Mouse (Mus musculus): ENCODE results near the gene Nxn. TPM values are rescaled to one million over a fixed set of nuclear protein-coding genes. Genes with fewer than 3 reads are reported as not detected.

Nxn gene
- total and polyA plus RNA-seq, 3 experiments = 10.0 to 19.1 (median 14.6) TPM

DNA sequence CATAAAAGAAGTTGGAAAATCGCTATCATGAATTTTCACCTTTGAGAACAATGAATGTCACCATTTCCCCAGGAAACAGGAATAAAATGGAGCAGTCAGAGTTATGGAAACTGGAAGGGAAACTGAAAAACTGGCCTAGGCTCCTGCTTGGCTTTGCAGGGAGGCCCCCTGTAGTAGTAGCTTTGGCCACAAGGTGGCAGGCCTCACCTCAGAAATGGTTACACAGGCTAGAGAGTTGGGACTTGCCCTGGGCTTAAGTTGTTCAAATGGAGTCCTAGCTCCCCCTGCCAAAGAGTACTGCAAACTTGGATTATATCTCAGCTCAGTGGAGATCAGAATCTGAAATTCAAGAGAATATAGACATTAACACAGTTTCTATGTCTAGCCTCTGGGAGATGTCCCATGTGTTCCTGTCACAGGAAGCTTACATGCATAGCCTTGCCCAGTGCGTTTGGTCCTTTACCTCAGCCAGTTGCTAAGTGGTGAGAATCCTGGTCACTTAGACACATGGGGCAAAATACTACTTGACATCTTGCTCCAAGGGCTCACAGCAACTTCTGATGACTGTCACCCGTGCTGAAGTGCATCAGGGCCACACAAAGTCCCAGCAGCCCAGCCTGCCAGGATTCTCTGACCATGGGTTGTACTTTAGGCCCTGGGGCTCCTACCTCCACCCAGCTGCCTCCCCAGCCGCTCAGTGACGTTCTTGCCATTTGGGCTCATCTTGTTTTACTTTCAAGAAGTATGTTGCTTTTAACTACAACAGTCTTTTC lies 145.6 kb downstream of the Nxn start:
- H3K9ac ChIP-seq (ENCODE audit: low read depth, low read length) = no peak overlapping the region
- H3K36me3 ChIP-seq (ENCODE audit: control insufficient read depth, insufficient read depth, low read length) = no peaks in the 10 kb centered on the region
- H3K4me1 ChIP-seq (ENCODE audit: control insufficient read depth, insufficient read depth, low read length) = peaks cover 5% of the 10 kb centered on the region
- no peaks in the 10 kb centered on the region for H3K79me2 ChIP-seq (replicated peaks; ENCODE audit: control insufficient read depth, insufficient read depth, low read length)
- no peaks in the 10 kb centered on the region for H3K27me3 ChIP-seq (ENCODE audit: control insufficient read depth, insufficient read depth, low read length)
- peak; percentile 85 to 93 for DNase-seq
- peak; percentile 97 for TF ChIP-seq CTCF (IDR thresholded peaks at IDR 0.05)
- TF ChIP-seq POLR2A (IDR thresholded peaks at IDR 0.05; ENCODE audit: insufficient read depth, low read depth, low read length) = no peak
- peak; percentile 92; the same call in 1 of the 2 replicates for TF ChIP-seq EP300 (IDR thresholded peaks at IDR 0.05; ENCODE audit: insufficient read depth, low read depth, low read length)
- peak overlapping the region; percentile 33; the same call in 1 of the 2 replicates for H3K27ac ChIP-seq
- WGBS = 43% methylated on average over 5 of the region's 5 CpGs
- intact Hi-C loops (cut with DNase I) = loop anchor here (1.0 kb wide), 3 partner anchors 146 to 201 kb away; partner anchors contain the start of genes Nxn and Timm22
- H3K4me3 ChIP-seq = no peak overlapping the region

DNA sequence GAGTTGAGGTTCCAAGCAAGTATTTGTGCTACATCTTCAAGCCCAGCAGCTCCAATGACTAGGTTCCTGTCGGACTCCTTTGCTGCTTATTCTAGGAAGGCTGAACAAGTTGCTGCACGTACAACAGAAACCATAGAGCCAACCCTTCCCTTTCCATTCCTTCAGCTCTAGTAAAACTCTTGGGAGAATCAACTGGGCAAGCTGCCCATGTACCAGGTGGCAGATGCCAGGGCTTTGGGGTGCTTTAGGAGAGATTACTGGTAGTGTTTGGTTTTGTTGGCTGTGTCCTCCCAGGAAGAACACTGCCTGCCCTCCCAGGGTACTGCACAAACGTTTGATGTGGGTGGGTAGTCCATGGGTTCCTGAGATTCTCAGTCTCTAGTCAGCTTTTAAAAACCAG lies 146.9 kb downstream of the Nxn start:
- H3K79me2 ChIP-seq (replicated peaks; ENCODE audit: control insufficient read depth, insufficient read depth, low read length) = no peaks in the 10 kb centered on the region
- no peak for TF ChIP-seq CTCF (IDR thresholded peaks at IDR 0.05)
- no peak for TF ChIP-seq EP300 (IDR thresholded peaks at IDR 0.05; ENCODE audit: insufficient read depth, low read depth, low read length)
- no peak for TF ChIP-seq POLR2A (IDR thresholded peaks at IDR 0.05; ENCODE audit: insufficient read depth, low read depth, low read length)
- H3K4me3 ChIP-seq = no peak overlapping the region
- H3K27me3 ChIP-seq (ENCODE audit: control insufficient read depth, insufficient read depth, low read length) = no peaks in the 10 kb centered on the region
- no peak overlapping the region for H3K9ac ChIP-seq (ENCODE audit: low read depth, low read length)
- H3K27ac ChIP-seq = no peak overlapping the region
- no peaks in the 10 kb centered on the region for H3K36me3 ChIP-seq (ENCODE audit: control insufficient read depth, insufficient read depth, low read length)
- H3K4me1 ChIP-seq (ENCODE audit: control insufficient read depth, insufficient read depth, low read length) = peaks cover 5% of the 10 kb centered on the region
- intact Hi-C loops (cut with DNase I) = no loop called here
- 50% methylated on average over 3 of the region's 3 CpGs for WGBS
- no peak for DNase-seq

DNA sequence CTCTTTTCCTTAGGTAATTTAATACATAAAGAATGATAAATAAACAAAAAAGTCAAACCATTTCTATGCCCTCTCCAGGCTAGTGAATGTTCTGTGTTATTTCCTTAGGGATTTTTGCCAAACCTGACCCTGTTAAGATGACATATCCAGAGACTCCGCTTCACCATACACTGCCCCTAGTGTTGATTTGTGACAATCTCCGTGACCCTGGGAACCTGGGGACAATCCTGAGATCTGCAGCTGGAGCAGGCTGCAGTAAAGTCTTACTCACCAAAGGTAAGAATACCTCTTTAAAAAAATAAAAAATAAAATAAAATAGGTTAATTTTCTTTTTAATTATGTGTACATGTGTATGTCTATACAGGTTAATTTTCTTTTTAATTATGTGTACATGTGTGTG lies 151.7 kb downstream of the Nxn start:
- DNase-seq = no peak
- intact Hi-C loops (cut with DNase I) = no loop called here
- H3K27ac ChIP-seq = no peak overlapping the region
- H3K79me2 ChIP-seq (replicated peaks; ENCODE audit: control insufficient read depth, insufficient read depth, low read length) = no peaks in the 10 kb centered on the region
- H3K27me3 ChIP-seq (ENCODE audit: control insufficient read depth, insufficient read depth, low read length) = no peaks in the 10 kb centered on the region
- H3K36me3 ChIP-seq (ENCODE audit: control insufficient read depth, insufficient read depth, low read length) = peaks cover 2% of the 10 kb centered on the region; the same call in 1 of the 2 replicates
- H3K4me3 ChIP-seq = no peak overlapping the region
- no peak for TF ChIP-seq EP300 (IDR thresholded peaks at IDR 0.05; ENCODE audit: insufficient read depth, low read depth, low read length)
- TF ChIP-seq CTCF (IDR thresholded peaks at IDR 0.05) = no peak
- no peak for TF ChIP-seq POLR2A (IDR thresholded peaks at IDR 0.05; ENCODE audit: insufficient read depth, low read depth, low read length)
- no peak overlapping the region for H3K9ac ChIP-seq (ENCODE audit: low read depth, low read length)
- peaks cover 2% of the 10 kb centered on the region for H3K4me1 ChIP-seq (ENCODE audit: control insufficient read depth, insufficient read depth, low read length)
- 33% methylated on average over 2 of the region's 2 CpGs for WGBS

DNA sequence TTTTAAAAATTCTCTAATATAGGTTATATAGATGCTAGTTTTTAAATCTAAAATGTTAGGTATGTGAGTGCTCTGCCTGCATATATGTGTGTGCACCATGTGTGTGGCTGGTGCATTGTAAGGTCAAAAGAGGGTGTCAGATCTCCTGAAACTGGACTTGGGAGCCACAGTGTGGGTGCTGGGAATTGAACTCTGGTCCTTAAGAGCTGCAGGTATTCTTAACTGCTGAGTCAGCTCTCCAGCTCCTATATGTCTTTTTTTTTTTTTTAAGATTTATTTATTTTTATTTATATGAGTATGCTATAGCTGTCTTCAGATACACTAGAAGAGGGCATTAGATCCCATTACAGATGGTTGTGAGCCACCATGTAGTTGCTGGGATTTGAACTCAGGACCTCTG lies 152.5 kb downstream of the Nxn start:
- H3K4me1 ChIP-seq (ENCODE audit: control insufficient read depth, insufficient read depth, low read length) = peaks cover 2% of the 10 kb centered on the region
- H3K27ac ChIP-seq = no peak overlapping the region
- H3K36me3 ChIP-seq (ENCODE audit: control insufficient read depth, insufficient read depth, low read length) = peaks cover 2% of the 10 kb centered on the region; the same call in 1 of the 2 replicates
- H3K79me2 ChIP-seq (replicated peaks; ENCODE audit: control insufficient read depth, insufficient read depth, low read length) = no peaks in the 10 kb centered on the region
- H3K4me3 ChIP-seq = no peak overlapping the region
- H3K27me3 ChIP-seq (ENCODE audit: control insufficient read depth, insufficient read depth, low read length) = no peaks in the 10 kb centered on the region
- DNase-seq = no peak
- TF ChIP-seq POLR2A (IDR thresholded peaks at IDR 0.05; ENCODE audit: insufficient read depth, low read depth, low read length) (no peak), EP300 (IDR thresholded peaks at IDR 0.05; ENCODE audit: insufficient read depth, low read depth, low read length) (no peak), CTCF (IDR thresholded peaks at IDR 0.05) (no peak)
- intact Hi-C loops (cut with DNase I) = no loop called here
- no peak overlapping the region for H3K9ac ChIP-seq (ENCODE audit: low read depth, low read length)

DNA sequence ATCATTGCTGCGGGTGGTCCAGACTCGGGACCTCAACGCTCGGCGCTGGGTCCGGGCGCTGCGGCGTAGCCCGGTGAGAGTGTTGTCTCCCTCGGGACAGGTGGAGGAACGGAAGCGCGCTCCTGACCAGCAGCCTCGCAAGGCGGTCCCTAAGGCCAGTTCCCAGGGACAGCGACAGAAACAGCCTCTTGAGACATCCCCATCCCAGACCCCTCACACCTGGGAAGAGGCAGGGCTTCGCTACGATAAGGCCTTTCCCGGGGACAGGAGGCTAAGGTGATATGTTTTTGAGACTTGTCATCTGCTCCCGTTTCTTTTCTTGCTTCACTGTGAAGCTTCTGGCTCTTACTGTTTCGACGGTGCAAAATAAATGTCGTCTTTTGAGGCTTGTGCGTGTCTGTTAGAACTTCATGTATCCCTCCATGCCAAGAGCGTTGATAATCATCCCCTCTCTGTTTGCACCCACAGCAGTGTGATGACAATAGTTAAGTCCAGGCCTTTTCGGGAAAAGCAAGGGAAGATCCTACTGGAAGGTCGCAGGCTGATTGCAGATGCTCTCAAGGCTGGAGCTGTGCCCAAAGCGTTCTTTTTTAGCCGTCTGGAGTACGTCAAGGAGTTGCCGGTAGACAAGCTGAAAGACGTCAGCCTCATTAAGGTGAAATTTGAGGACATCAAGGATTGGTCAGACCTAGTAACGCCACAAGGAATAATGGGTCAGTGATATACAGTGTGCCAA lies 155.0 kb downstream of the Nxn start:
- intact Hi-C loops (cut with DNase I) = no loop called here
- peak overlapping the region; percentile 82 for H3K27ac ChIP-seq
- H3K4me3 ChIP-seq = peak overlapping the region; percentile 93
- no peaks in the 10 kb centered on the region for H3K79me2 ChIP-seq (replicated peaks; ENCODE audit: control insufficient read depth, insufficient read depth, low read length)
- 3% methylated on average over 34 of the region's 34 CpGs for WGBS
- no peaks in the 10 kb centered on the region for H3K27me3 ChIP-seq (ENCODE audit: control insufficient read depth, insufficient read depth, low read length)
- H3K4me1 ChIP-seq (ENCODE audit: control insufficient read depth, insufficient read depth, low read length) = peaks cover 3% of the 10 kb centered on the region
- peak overlapping the region; percentile 63 for H3K9ac ChIP-seq (ENCODE audit: low read depth, low read length)
- peaks cover 2% of the 10 kb centered on the region; the same call in 1 of the 2 replicates for H3K36me3 ChIP-seq (ENCODE audit: control insufficient read depth, insufficient read depth, low read length)
- TF ChIP-seq EP300 (IDR thresholded peaks at IDR 0.05; ENCODE audit: insufficient read depth, low read depth, low read length) (no peak), CTCF (IDR thresholded peaks at IDR 0.05) (no peak), POLR2A (IDR thresholded peaks at IDR 0.05; ENCODE audit: insufficient read depth, low read depth, low read length) (no peak)
- no peak for DNase-seq

All from heart, adult 2 months (tissue).